Mouse (Mus musculus) B cell, adult 62 days (primary cell): ENCODE measurements around the gene Cntnap5b. TPM values are rescaled to one million over a fixed set of nuclear protein-coding genes. Genes with fewer than 3 reads are reported as not detected.

ENCODE experiments used
- total RNA-seq: library from RNA; stranded (reverse); gene quantifications from 4 replicates; pipeline ENCODE4 v1.2.4, GENCODE M21; 2023

Cntnap5b gene
- total RNA-seq: 0.69 TPM in 1 of 4 replicates, not detected in the others

DNA sequence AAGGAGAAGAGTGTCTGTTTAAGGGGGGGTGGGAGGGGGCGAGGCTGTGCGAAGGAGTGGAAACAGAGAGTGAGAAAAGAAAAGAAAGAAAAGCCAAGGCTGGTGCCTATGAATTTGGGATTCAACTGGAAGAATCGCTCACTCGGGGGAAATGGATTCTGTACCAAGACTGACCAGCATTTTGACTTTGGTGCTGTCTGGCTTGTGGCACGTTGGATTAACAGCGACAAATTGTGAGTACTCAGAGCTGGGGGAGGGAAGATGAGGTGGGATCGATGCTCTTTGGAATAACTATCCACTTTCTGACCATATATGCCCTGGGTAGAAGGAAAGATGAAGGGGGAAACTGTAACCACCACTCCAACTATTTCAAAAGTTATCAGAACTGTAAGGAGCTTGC is at the start of gene Cntnap5b:
Gene Cntnap5b (plus strand): TSS at position 152 of the 400 bp plus-strand sequence.

